Mouse (Mus musculus): ENCODE results near the gene Arhgef12. TPM values are rescaled to one million over a fixed set of nuclear protein-coding genes. Genes with fewer than 3 reads are reported as not detected.
A peak's percentile ranks its signal among the peaks of the same experiment; 100 is the strongest.

Arhgef12 gene
- polyA plus RNA-seq, 1 experiment from 2014 or later, result 16.8 TPM

GRCm38 (mm10) chr9:43116134-43116996 lies 9.3 kb upstream of the Arhgef12 start, which contains the start of gene Tmem136:
Tmem136 (minus strand) TSS chr9:43116570.
- Histone ChIP-seq H3K27ac (ENCODE audit: low read depth, low read length) (peak within 1 kb of the TSS; percentile 73), H3K4me2 (peak within 1 kb of the TSS; percentile 66), H3K4me1 (ENCODE audit: control insufficient read depth, insufficient read depth, low read length) (0 out of 2 replicates have a peak, but pooled peaks cover 8% of the 10 kb centered on the region), H3K27me3 (ENCODE audit: control insufficient read depth, insufficient read depth, low read length) (no peaks in the 10 kb centered on the region), H3K4me3 (ENCODE audit: low read depth, low read length) (peak within 1 kb of the TSS; percentile 91), H3K9me3 (replicated peaks; ENCODE audit: control insufficient read depth, low read length) (no peaks in the 10 kb centered on the region), H3K9ac (ENCODE audit: low read depth, low read length) (peak within 1 kb of the TSS; percentile 83), H3K36me3 (ENCODE audit: control insufficient read depth, insufficient read depth, low read length) (peaks cover 3% of the 10 kb centered on the region; the same call in 1 of the 2 replicates)
- 4% methylated on average over 54 of the region's 55 CpGs for WGBS (ENCODE audit: insufficient replicate concordance)
- ATAC-seq (replicated peaks; ENCODE audit: insufficient number of reproducible peaks, low FRiP score, low TSS enrichment), result peak; percentile 85

- 20% methylated on average over 12 of the region's 12 CpGs for WGBS (ENCODE audit: insufficient replicate concordance)
- H3K9ac ChIP-seq (ENCODE audit: low read depth, low read length), result peak overlapping the region; percentile 83
- H3K27me3 ChIP-seq (ENCODE audit: control insufficient read depth, insufficient read depth, low read length), result no peaks in the 10 kb centered on the region
- H3K36me3 ChIP-seq (ENCODE audit: control insufficient read depth, insufficient read depth, low read length), result peaks cover 3% of the 10 kb centered on the region
- H3K9me3 ChIP-seq (replicated peaks; ENCODE audit: control insufficient read depth, low read length), result no peaks in the 10 kb centered on the region
- H3K27ac ChIP-seq (ENCODE audit: low read depth, low read length), result peak overlapping the region; percentile 73
- H3K4me3 ChIP-seq (ENCODE audit: low read depth, low read length), result peak overlapping the region; percentile 91
- no peak for ATAC-seq (replicated peaks; ENCODE audit: insufficient number of reproducible peaks, low FRiP score, low TSS enrichment)
- peak overlapping the region; percentile 66 for H3K4me2 ChIP-seq
- 0 out of 2 replicates have a peak, but pooled peaks cover 8% of the 10 kb centered on the region for H3K4me1 ChIP-seq (ENCODE audit: control insufficient read depth, insufficient read depth, low read length)
Measured at GRCm38 (mm10) chr9:43115431-43116133, 8.5 kb upstream of the Arhgef12 start.

GRCm38 (mm10) chr9:43114833-43115232 lies 7.8 kb upstream of the Arhgef12 start:
- Histone ChIP-seq H3K4me3 (ENCODE audit: low read depth, low read length) (no peak overlapping the region), H3K4me1 (ENCODE audit: control insufficient read depth, insufficient read depth, low read length) (0 out of 2 replicates have a peak, but pooled peaks cover 8% of the 10 kb centered on the region), H3K27ac (ENCODE audit: low read depth, low read length) (no peak overlapping the region), H3K27me3 (ENCODE audit: control insufficient read depth, insufficient read depth, low read length) (no peaks in the 10 kb centered on the region), H3K9me3 (replicated peaks; ENCODE audit: control insufficient read depth, low read length) (no peaks in the 10 kb centered on the region), H3K36me3 (ENCODE audit: control insufficient read depth, insufficient read depth, low read length) (peaks cover 3% of the 10 kb centered on the region), H3K4me2 (peak overlapping the region; percentile 66; the same call in 1 of the 2 replicates), H3K9ac (ENCODE audit: low read depth, low read length) (no peak overlapping the region)
- no peak for ATAC-seq (replicated peaks; ENCODE audit: insufficient number of reproducible peaks, low FRiP score, low TSS enrichment)
- 87% methylated on average over 4 of the region's 4 CpGs for WGBS (ENCODE audit: insufficient replicate concordance)

- Histone ChIP-seq H3K9ac (ENCODE audit: low read depth, low read length) (no peak overlapping the region), H3K4me1 (ENCODE audit: control insufficient read depth, insufficient read depth, low read length) (peaks cover 9% of the 10 kb centered on the region; the same call in 1 of the 2 replicates), H3K36me3 (ENCODE audit: control insufficient read depth, insufficient read depth, low read length) (peaks cover 3% of the 10 kb centered on the region), H3K27me3 (ENCODE audit: control insufficient read depth, insufficient read depth, low read length) (no peaks in the 10 kb centered on the region), H3K4me3 (ENCODE audit: low read depth, low read length) (no peak overlapping the region), H3K4me2 (no peak overlapping the region), H3K27ac (ENCODE audit: low read depth, low read length) (no peak overlapping the region), H3K9me3 (replicated peaks; ENCODE audit: control insufficient read depth, low read length) (no peaks in the 10 kb centered on the region)
- no peak for ATAC-seq (replicated peaks; ENCODE audit: insufficient number of reproducible peaks, low FRiP score, low TSS enrichment)
- WGBS (ENCODE audit: insufficient replicate concordance), result 84% methylated on average over 8 of the region's 8 CpGs
Measured at GRCm38 (mm10) chr9:43110286-43110980, 3.4 kb upstream of the Arhgef12 start.

DNA sequence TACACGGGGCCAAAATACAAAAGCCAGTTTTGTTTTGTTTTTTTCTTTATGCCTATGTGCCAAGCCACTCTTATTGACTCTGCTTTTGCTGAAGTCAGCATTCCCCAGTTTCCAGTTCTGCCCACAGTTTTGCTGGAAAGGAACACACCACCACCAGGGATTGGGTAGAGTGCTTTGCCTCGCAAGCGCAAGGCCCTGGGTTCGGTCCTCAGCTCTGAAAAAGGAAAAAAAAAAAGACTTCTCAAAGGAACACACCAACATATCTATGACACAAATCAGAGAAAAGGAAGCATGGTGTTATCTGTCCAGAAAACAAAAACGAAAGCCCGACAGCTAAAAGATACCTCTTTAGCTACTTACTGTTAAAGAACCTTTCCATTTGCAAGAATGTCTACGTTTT lies 2.1 kb upstream of the Arhgef12 start:
- Histone ChIP-seq H3K36me3 (ENCODE audit: control insufficient read depth, insufficient read depth, low read length) (peaks cover 3% of the 10 kb centered on the region), H3K4me2 (no peak overlapping the region), H3K9ac (ENCODE audit: low read depth, low read length) (no peak overlapping the region), H3K9me3 (replicated peaks; ENCODE audit: control insufficient read depth, low read length) (no peaks in the 10 kb centered on the region), H3K27ac (ENCODE audit: low read depth, low read length) (no peak overlapping the region), H3K4me1 (ENCODE audit: control insufficient read depth, insufficient read depth, low read length) (peaks cover 7% of the 10 kb centered on the region; the same call in 1 of the 2 replicates), H3K4me3 (ENCODE audit: low read depth, low read length) (no peak overlapping the region), H3K27me3 (ENCODE audit: control insufficient read depth, insufficient read depth, low read length) (no peaks in the 10 kb centered on the region)
- 78% methylated on average over 7 of the region's 7 CpGs for WGBS (ENCODE audit: insufficient replicate concordance)
- no peak for ATAC-seq (replicated peaks; ENCODE audit: insufficient number of reproducible peaks, low FRiP score, low TSS enrichment)

GRCm38 (mm10) chr9:43108721-43109120 lies 1.7 kb upstream of the Arhgef12 start:
- 87% methylated on average over 3 of the region's 3 CpGs for WGBS (ENCODE audit: insufficient replicate concordance)
- Histone ChIP-seq H3K9me3 (replicated peaks; ENCODE audit: control insufficient read depth, low read length) (no peaks in the 10 kb centered on the region), H3K27ac (ENCODE audit: low read depth, low read length) (no peak overlapping the region), H3K4me2 (no peak overlapping the region), H3K4me1 (ENCODE audit: control insufficient read depth, insufficient read depth, low read length) (peaks cover 7% of the 10 kb centered on the region; the same call in 1 of the 2 replicates), H3K9ac (ENCODE audit: low read depth, low read length) (no peak overlapping the region), H3K4me3 (ENCODE audit: low read depth, low read length) (no peak overlapping the region), H3K36me3 (ENCODE audit: control insufficient read depth, insufficient read depth, low read length) (peaks cover 3% of the 10 kb centered on the region), H3K27me3 (ENCODE audit: control insufficient read depth, insufficient read depth, low read length) (no peaks in the 10 kb centered on the region)
- no peak for ATAC-seq (replicated peaks; ENCODE audit: insufficient number of reproducible peaks, low FRiP score, low TSS enrichment)

GRCm38 (mm10) chr9:43108081-43108480 lies 1.0 kb upstream of the Arhgef12 start:
- 73% methylated on average over 1 of the region's 1 CpGs for WGBS (ENCODE audit: insufficient replicate concordance)
- no peak overlapping the region for H3K4me2 ChIP-seq
- H3K4me1 ChIP-seq (ENCODE audit: control insufficient read depth, insufficient read depth, low read length), result peaks cover 9% of the 10 kb centered on the region
- H3K9me3 ChIP-seq (replicated peaks; ENCODE audit: control insufficient read depth, low read length), result no peaks in the 10 kb centered on the region
- no peaks in the 10 kb centered on the region for H3K27me3 ChIP-seq (ENCODE audit: control insufficient read depth, insufficient read depth, low read length)
- peaks cover 3% of the 10 kb centered on the region for H3K36me3 ChIP-seq (ENCODE audit: control insufficient read depth, insufficient read depth, low read length)
- no peak overlapping the region for H3K27ac ChIP-seq (ENCODE audit: low read depth, low read length)
- no peak for ATAC-seq (replicated peaks; ENCODE audit: insufficient number of reproducible peaks, low FRiP score, low TSS enrichment)
- no peak overlapping the region for H3K4me3 ChIP-seq (ENCODE audit: low read depth, low read length)
- no peak overlapping the region for H3K9ac ChIP-seq (ENCODE audit: low read depth, low read length)

- Histone ChIP-seq H3K27ac (ENCODE audit: low read depth, low read length) (no peak overlapping the region), H3K4me3 (ENCODE audit: low read depth, low read length) (no peak overlapping the region), H3K9ac (ENCODE audit: low read depth, low read length) (no peak overlapping the region), H3K9me3 (replicated peaks; ENCODE audit: control insufficient read depth, low read length) (no peaks in the 10 kb centered on the region), H3K4me2 (peak overlapping the region; percentile 83; the same call in 1 of the 2 replicates), H3K36me3 (ENCODE audit: control insufficient read depth, insufficient read depth, low read length) (peaks cover 3% of the 10 kb centered on the region), H3K4me1 (ENCODE audit: control insufficient read depth, insufficient read depth, low read length) (peaks cover 13% of the 10 kb centered on the region), H3K27me3 (ENCODE audit: control insufficient read depth, insufficient read depth, low read length) (no peaks in the 10 kb centered on the region)
- 55% methylated on average over 5 of the region's 5 CpGs for WGBS (ENCODE audit: insufficient replicate concordance)
- ATAC-seq (replicated peaks; ENCODE audit: insufficient number of reproducible peaks, low FRiP score, low TSS enrichment), result no peak
Measured at GRCm38 (mm10) chr9:43107555-43107954, 516 bp upstream of the Arhgef12 start.

Measured in heart, embryonic 11.5 days (tissue).